Mouse (Mus musculus) CD8-positive naive resting alpha-beta T cell, adult 57 days (primary cell): Measurements from ENCODE around the gene Fbxo4. TPM values are rescaled to one million over a fixed set of nuclear protein-coding genes. Genes with fewer than 3 reads are reported as not detected.

Experiments
- total RNA-seq: library from RNA; stranded (reverse); gene quantifications from one replicate; pipeline ENCODE4 v1.2.4, GENCODE M21; 2023

The Fbxo4 gene
- total RNA-seq = 14.3 TPM

GRCm38 (mm10) chr15:3979061-3979848, at the start of gene Fbxo4:
Gene Fbxo4, minus strand, starts transcription at chr15:3979573.

GRCm38 (mm10) chr15:4026231-4026773, 46.9 kb upstream of the Fbxo4 start, which contains the start of gene Oxct1:
Gene Oxct1, plus strand, starts transcription at chr15:4026383.

GRCm38 (mm10) chr15:3995448-3996266, 16.3 kb upstream of the Fbxo4 start, which contains the start of gene AW549877:
Gene AW549877, minus strand, starts transcription at chr15:3995744.

Other genes with a start within 250 kb of the Fbxo4 start
- 45.0 TPM for gene AW549877, start 16.2 kb upstream of the Fbxo4 start, total RNA-seq
- gene Oxct1, start 46.8 kb upstream of the Fbxo4 start, total RNA-seq = 75.1 TPM